Mouse (Mus musculus) kidney, embryonic 16.5 days (tissue): ENCODE measurements around the gene Nsrp1. TPM values are rescaled to one million over a fixed set of nuclear protein-coding genes. Genes with fewer than 3 reads are reported as not detected.
A peak's percentile ranks its signal among the peaks of the same experiment; 100 is the strongest.

Experiments used
- ATAC-seq: fragments of 200-750 bp; cut with Nextera tagmentation; 2 replicates; pipeline ENCODE4 v1.8.0; 2017; ENCODE audit warnings: moderate TSS enrichment; ENCODE audit not compliant: low FRiP score, low TSS enrichment
- H3K27ac ChIP-seq: fragments of 300-500 bp; sonication (generic); 2 replicates; pipeline ENCODE4 v1.5.1; 2014; ENCODE audit warnings: low read length
- H3K27me3 ChIP-seq: fragments of 300-500 bp; sonication (generic); 2 replicates; pipeline ENCODE4 v1.6.1; 2014; ENCODE audit warnings: low read length, control low read depth, mixed read lengths; ENCODE audit not compliant: insufficient read depth
- H3K36me3 ChIP-seq: fragments of 300-500 bp; sonication (generic); 2 replicates; pipeline ENCODE4 v1.6.1; 2014; ENCODE audit warnings: low read length, control low read depth, mixed read lengths; ENCODE audit not compliant: insufficient read depth
- H3K4me1 ChIP-seq: fragments of 300-500 bp; sonication (generic); 2 replicates; pipeline ENCODE4 v1.6.1; 2014; ENCODE audit warnings: low read length, control low read depth, mixed read lengths; ENCODE audit not compliant: insufficient read depth
- H3K4me2 ChIP-seq: fragments of 300-500 bp; sonication (generic); replicated peaks from 2 replicates; pipeline ENCODE4 v1.6.1; 2014; ENCODE audit warnings: low read depth, low read length
- H3K4me3 ChIP-seq: fragments of 300-500 bp; sonication (generic); 2 replicates; pipeline ENCODE4 v1.5.1; 2014; ENCODE audit warnings: mild to moderate bottlenecking, low read length
- H3K9ac ChIP-seq: fragments of 300-500 bp; sonication (generic); replicated peaks from 2 replicates; pipeline ENCODE4 v1.6.1; 2014; ENCODE audit warnings: low read length
- H3K9me3 ChIP-seq: fragments of 300-500 bp; sonication (generic); 2 replicates; pipeline ENCODE4 v1.6.1; 2016; ENCODE audit warnings: low read length, control low read depth
- WGBS: fragments of 180-500 bp; shearing (Covaris S2); extraction: QIAGEN DNeasy Blood & Tissue Kit; methylation state at CpG from one replicate; pipeline ENCODE4 v1.1.7; 2014; 5-methylcytosine and 5-hydroxymethylcytosine counted together
- polyA plus RNA-seq: library from polyadenylated mRNA; unstranded; fragments of >200 nt; fragmentation: Nextera tagmentation; extraction: Ambion mirVana; gene quantifications from 2 replicates; pipeline ENCODE4 v1.2.1, GENCODE M21; 2015

The Nsrp1 gene
- polyA plus RNA-seq, 1 experiment from 2014 or later, result 63.9 TPM

DNA sequence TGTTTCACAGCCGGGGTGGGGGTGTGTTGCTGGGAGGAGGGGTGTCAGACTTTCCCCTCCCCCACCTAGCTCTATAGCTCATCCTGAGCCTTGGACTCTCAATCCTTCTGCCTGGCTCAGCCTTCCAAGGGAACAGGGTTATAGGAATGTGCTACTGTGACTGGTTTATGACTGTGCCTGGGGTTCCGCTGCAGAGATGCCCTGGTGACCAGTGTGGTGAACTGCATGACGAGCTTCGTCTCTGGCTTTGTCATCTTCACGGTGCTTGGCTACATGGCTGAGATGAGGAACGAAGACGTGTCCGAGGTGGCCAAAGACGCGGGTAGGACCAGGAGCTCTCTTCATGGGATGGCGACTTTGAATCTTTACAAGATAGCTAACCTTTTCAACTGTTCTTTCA lies 60.2 kb downstream of the Nsrp1 start:
- Histone ChIP-seq H3K36me3 (no peaks in the 10 kb centered on the region), H3K27me3 (no peaks in the 10 kb centered on the region), H3K4me3 (no peak overlapping the region), H3K9ac (no peak overlapping the region), H3K4me1 (no peaks in the 10 kb centered on the region), H3K9me3 (no peaks in the 10 kb centered on the region), H3K27ac (no peak overlapping the region), H3K4me2 (no peak overlapping the region)
- WGBS, result 71% methylated on average over 11 of the region's 11 CpGs
- no peak for ATAC-seq

DNA sequence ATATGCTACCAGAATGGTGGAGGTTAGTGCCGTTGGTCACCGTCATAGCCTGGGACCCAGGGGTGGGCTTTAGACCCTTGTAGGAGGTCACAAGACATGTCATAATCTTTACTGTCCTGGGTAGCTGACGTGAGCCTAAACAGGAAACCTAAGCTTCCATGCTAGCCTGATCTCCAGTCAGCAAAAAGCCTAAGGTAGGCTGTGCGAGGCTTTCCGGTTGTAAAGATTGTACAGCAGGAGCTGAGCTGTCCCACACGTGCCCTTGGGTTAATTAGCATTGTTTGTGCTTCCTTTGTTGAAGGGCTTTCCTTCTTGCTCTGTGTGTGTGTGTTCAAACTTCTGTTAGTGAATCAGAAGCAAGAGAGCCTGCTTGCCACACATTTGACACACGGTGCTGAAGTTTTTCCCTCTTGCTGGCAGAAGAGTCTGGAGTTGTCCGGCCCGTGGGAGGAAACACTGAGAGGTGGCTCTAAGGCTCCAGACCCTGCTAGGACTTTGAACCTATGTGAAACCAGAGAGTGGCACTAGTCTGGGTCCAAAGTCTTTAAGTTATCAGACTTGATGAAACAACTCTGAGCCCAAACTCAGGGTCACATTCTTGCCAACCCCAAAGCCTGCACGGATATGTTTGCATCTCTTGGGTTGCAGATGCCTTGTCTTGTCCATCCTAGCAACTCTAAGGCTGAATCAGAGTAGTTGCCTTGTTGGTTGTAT lies 67.3 kb downstream of the Nsrp1 start:
- no peak for ATAC-seq

GRCm38 (mm10) chr11:77009069-77010025 lies 68.9 kb downstream of the Nsrp1 start:
- Histone ChIP-seq H3K9ac (no peak overlapping the region), H3K36me3 (no peaks in the 10 kb centered on the region), H3K4me2 (no peak overlapping the region), H3K4me3 (no peak overlapping the region), H3K4me1 (0 out of 2 replicates have a peak, but pooled peaks cover 3% of the 10 kb centered on the region), H3K9me3 (no peaks in the 10 kb centered on the region), H3K27me3 (no peaks in the 10 kb centered on the region), H3K27ac (0 out of 2 replicates have a peak overlapping the region, but pooled peaks have one; percentile 25)
- peak; percentile 35; the same call in 1 of the 2 replicates for ATAC-seq
- 68% methylated on average over 16 of the region's 16 CpGs for whole genome bisulfite sequencing

More for the DNA sequence above, 67.3 kb downstream of the Nsrp1 start:
- Histone ChIP-seq H3K4me2 (no peak overlapping the region), H3K36me3 (no peaks in the 10 kb centered on the region), H3K4me1 (0 out of 2 replicates have a peak, but pooled peaks cover 3% of the 10 kb centered on the region), H3K9me3 (no peaks in the 10 kb centered on the region), H3K4me3 (no peak overlapping the region), H3K9ac (no peak overlapping the region), H3K27ac (no peak overlapping the region), H3K27me3 (no peaks in the 10 kb centered on the region)
- 64% methylated on average over 10 of the region's 10 CpGs for WGBS

- ATAC-seq, result no peak
- Histone ChIP-seq H3K9ac (no peak overlapping the region), H3K4me2 (no peak overlapping the region), H3K4me3 (no peak overlapping the region), H3K27me3 (no peaks in the 10 kb centered on the region; the same call in 1 of the 2 replicates), H3K4me1 (0 out of 2 replicates have a peak, but pooled peaks cover 3% of the 10 kb centered on the region), H3K36me3 (no peaks in the 10 kb centered on the region), H3K9me3 (no peaks in the 10 kb centered on the region), H3K27ac (no peak overlapping the region)
- 36% methylated on average over 6 of the region's 6 CpGs for WGBS
Observed at GRCm38 (mm10) chr11:77006616-77007015, 71.6 kb downstream of the Nsrp1 start.

DNA sequence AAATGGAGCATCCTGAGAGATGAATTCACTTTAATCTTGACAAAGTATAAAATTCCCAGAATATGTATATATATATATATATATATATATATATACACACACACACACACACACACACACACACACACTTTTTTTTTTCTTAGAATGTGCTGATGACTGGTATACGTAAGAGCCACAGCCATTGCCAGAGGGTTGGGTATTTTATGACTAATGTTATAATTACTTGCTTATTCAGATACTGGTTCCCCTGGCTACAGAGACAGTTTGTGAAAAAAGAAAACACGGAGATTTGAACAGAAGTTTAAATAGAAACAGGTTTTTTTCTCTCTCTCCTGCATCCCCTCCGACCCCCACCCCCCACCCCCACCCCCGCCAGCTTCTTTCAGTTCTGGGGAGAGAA lies 72.4 kb downstream of the Nsrp1 start:
- WGBS, result 59% methylated on average over 4 of the region's 4 CpGs
- Histone ChIP-seq H3K4me3 (no peak overlapping the region), H3K36me3 (no peaks in the 10 kb centered on the region), H3K4me2 (no peak overlapping the region), H3K4me1 (0 out of 2 replicates have a peak, but pooled peaks cover 3% of the 10 kb centered on the region), H3K27me3 (no peaks in the 10 kb centered on the region; the same call in 1 of the 2 replicates), H3K27ac (no peak overlapping the region), H3K9ac (no peak overlapping the region), H3K9me3 (no peaks in the 10 kb centered on the region)
- ATAC-seq, result no peak

DNA sequence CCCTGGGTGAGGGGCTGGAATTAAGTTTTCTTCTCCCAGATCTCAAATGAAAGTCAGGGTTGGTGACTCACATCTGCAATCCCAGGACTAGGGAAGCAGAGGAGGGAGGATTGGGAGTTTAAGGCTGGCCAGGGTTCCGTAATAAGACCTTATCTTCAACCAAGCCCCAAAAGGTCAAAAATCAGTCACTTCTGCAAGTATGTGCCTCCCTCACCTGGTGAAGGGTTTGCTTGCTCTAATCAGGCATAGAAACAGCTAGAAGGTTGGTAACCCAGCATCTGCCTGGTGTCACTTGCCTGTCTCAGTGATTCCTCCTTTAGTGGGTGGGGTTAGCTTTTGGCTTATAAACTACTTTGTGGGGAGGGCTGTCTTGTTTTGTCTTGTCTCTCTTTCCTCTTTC lies 75.9 kb downstream of the Nsrp1 start:
- Histone ChIP-seq H3K9ac (no peak overlapping the region), H3K4me3 (no peak overlapping the region), H3K27me3 (peaks cover 16% of the 10 kb centered on the region), H3K36me3 (no peaks in the 10 kb centered on the region), H3K9me3 (no peaks in the 10 kb centered on the region), H3K27ac (no peak overlapping the region), H3K4me2 (no peak overlapping the region), H3K4me1 (peaks cover 15% of the 10 kb centered on the region)
- WGBS, result 52% methylated on average over 1 of the region's 1 CpGs
- no peak for ATAC-seq

DNA sequence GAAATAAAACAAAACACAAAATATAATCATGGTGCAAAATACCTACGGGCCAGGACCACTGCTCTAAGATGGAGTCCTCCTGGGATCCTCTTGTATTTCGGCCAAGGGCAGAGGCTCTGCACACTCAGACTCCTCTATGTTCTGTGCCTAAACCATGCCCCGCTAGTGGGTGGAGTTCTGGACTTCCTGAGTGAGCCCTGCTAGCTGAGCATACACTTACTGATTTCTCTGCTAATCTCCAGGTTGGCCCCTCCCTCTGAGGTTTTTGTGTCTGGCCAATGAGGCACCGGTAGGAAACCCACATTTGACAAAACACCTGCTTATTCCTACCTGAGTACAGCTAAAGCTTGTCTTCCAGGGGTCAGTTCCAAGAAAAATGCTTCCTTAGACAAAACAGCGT lies 77.5 kb downstream of the Nsrp1 start:
- no peaks in the 10 kb centered on the region for H3K9me3 ChIP-seq
- H3K36me3 ChIP-seq, result no peaks in the 10 kb centered on the region
- H3K4me2 ChIP-seq, result no peak overlapping the region
- WGBS, result 64% methylated on average over 5 of the region's 5 CpGs
- no peak overlapping the region for H3K27ac ChIP-seq
- peaks cover 15% of the 10 kb centered on the region for H3K4me1 ChIP-seq
- H3K9ac ChIP-seq, result no peak overlapping the region
- H3K4me3 ChIP-seq, result no peak overlapping the region
- no peak for ATAC-seq
- H3K27me3 ChIP-seq, result peaks cover 23% of the 10 kb centered on the region

GRCm38 (mm10) chr11:76998705-76999226 lies 79.5 kb downstream of the Nsrp1 start:
- Histone ChIP-seq H3K4me3 (peak overlapping the region; percentile 58), H3K4me1 (peaks cover 15% of the 10 kb centered on the region), H3K27ac (no peak overlapping the region), H3K9me3 (no peaks in the 10 kb centered on the region), H3K27me3 (peaks cover 23% of the 10 kb centered on the region), H3K36me3 (no peaks in the 10 kb centered on the region), H3K9ac (peak overlapping the region; percentile 41; the same call in 1 of the 2 replicates), H3K4me2 (peak overlapping the region; percentile 85)
- WGBS, result 4% methylated on average over 24 of the region's 24 CpGs
- ATAC-seq, result no peak

DNA sequence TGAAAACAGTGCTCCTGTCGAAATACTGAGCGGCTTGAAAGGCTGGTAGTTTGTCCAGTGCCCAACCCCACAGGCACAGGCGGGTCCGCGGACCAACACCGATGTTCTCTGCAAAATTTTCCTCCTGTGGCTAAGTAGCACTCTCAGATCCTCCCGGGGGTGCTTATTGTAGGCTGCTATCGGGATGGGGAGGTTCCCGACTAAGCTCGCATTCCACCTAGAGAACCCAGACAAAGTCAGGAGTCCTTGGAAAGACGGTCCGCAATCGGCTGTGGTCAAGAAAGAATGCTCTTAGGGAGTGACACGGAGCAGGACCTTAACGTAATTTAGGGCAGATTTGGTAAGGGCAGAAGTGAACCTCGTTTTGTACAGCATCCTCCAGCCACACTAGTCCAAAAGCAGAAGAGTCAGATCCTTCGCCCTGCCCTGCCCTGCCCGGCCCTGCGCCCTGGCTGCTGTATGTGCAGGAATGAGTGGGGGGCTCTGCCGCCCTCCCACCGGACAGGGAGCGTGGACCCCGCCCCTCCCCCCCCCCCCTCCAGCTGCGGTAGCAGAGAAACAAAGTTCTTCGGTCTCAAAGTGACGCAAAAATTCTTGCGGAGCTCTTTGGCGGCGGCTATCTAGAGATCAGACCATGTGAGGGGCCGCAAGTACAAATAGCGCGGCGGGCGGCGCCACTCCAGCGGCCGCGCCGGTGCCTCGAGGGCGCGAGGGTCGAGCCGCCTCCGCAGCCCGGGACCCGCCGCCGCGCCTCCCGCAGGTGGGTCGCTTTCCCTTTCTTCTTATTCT lies 80.1 kb downstream of the Nsrp1 start, which contains the start of gene Slc6a4:
TSS of gene Slc6a4 (plus strand) at position 688 of the 789 bp plus-strand sequence.
- Histone ChIP-seq H3K9me3 (no peaks in the 10 kb centered on the region), H3K4me2 (peak within 1 kb of the TSS; percentile 85), H3K27me3 (peaks cover 23% of the 10 kb centered on the region), H3K9ac (peak within 1 kb of the TSS; percentile 54), H3K4me1 (peaks cover 15% of the 10 kb centered on the region), H3K4me3 (peak within 1 kb of the TSS; percentile 58), H3K36me3 (no peaks in the 10 kb centered on the region), H3K27ac (no peak within 1 kb of the TSS)
- WGBS, result under 1% methylated on average over 49 of the region's 52 CpGs
- 0 out of 2 replicates have a peak, but pooled peaks have one; percentile 29 for ATAC-seq
